Mouse (Mus musculus): ENCODE data around the gene Rom1. TPM values are rescaled to one million over a fixed set of nuclear protein-coding genes. Genes with fewer than 3 reads are reported as not detected.

Rom1 gene
- polyA plus RNA-seq, 1 experiment from 2014 or later = 3.3 TPM

DNA sequence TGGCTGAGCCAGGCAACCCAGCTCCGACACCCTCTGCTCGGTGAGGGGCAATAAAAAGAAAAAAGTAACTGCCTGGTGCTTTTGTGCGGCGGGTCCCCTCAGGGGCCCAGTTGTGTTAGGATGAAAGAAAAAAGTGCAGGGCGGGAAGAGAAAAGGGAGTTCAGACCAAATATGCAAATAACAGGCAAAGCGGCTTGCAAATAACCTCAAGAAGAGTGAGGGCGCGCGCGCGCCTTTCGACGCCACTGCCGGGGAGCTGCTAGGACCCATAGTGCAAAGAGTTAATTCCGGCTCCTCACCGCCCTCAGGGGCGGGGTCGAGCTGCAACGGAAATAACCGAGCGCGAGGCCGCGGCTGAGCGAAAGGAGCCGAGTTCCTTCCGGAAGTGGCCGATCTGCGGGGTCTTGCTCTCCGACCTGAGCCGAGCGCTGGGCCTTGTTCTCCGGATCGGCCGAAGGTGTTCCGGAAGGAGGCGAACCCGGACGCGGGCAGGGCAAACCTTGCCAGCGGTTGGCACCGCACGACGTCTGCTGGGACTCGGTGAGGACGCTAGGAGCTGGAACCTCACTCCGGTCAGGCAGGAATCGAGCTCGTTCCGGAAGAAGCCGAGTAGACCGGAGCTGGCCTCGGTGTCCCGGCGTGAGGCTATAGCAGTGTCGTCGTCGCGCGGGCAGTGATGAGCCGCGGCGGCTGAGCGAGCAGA is 12.5 kb upstream of the Rom1 start, which contains the start of gene Mta2:
TSS of gene Mta2 (plus strand) at position 361 of the 703 bp plus-strand sequence.
- Histone ChIP-seq H3K4me1 (peaks cover 43% of the 10 kb centered on the region), H3K4me2 (peak within 1 kb of the TSS; percentile 59), H3K36me3 (peaks cover 60% of the 10 kb centered on the region), H3K27ac (peak within 1 kb of the TSS; percentile 99), H3K27me3 (no peaks in the 10 kb centered on the region), H3K9ac (peak within 1 kb of the TSS; percentile 99), H3K4me3 (peak within 1 kb of the TSS; percentile 97), H3K9me3 (no peaks in the 10 kb centered on the region)
- peak; percentile 86 for ATAC-seq (ENCODE audit: insufficient number of reproducible peaks, insufficient read depth, low FRiP score, low TSS enrichment, low read depth)
- WGBS = under 1% methylated on average over 64 of the region's 64 CpGs

DNA sequence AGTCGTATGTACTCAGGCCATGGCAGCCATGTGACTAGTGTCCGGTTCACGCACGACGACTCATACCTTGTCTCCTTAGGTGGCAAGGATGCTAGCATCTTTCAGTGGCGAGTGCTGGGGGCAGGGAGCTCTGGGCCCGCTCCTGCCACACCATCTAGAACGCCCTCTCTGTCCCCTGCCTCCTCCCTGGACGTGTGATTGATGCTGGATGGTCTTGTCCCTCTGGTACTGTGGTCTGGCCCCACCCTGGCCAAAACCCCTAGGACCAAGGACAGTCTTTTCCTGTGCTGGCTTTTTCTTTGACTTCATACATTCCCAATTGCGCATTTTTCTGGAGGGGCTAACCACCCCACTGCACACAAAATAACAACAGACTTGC is 12.0 kb upstream of the Rom1 start:
- 38% methylated on average over 10 of the region's 10 CpGs for WGBS
- peak overlapping the region; percentile 99 for H3K27ac ChIP-seq
- H3K4me3 ChIP-seq = peak overlapping the region; percentile 97
- H3K27me3 ChIP-seq = no peaks in the 10 kb centered on the region
- peaks cover 61% of the 10 kb centered on the region for H3K36me3 ChIP-seq
- ATAC-seq (ENCODE audit: insufficient number of reproducible peaks, insufficient read depth, low FRiP score, low TSS enrichment, low read depth) = no peak
- no peaks in the 10 kb centered on the region for H3K9me3 ChIP-seq
- H3K4me2 ChIP-seq = peak overlapping the region; percentile 59
- peak overlapping the region; percentile 99 for H3K9ac ChIP-seq
- peaks cover 43% of the 10 kb centered on the region for H3K4me1 ChIP-seq

DNA sequence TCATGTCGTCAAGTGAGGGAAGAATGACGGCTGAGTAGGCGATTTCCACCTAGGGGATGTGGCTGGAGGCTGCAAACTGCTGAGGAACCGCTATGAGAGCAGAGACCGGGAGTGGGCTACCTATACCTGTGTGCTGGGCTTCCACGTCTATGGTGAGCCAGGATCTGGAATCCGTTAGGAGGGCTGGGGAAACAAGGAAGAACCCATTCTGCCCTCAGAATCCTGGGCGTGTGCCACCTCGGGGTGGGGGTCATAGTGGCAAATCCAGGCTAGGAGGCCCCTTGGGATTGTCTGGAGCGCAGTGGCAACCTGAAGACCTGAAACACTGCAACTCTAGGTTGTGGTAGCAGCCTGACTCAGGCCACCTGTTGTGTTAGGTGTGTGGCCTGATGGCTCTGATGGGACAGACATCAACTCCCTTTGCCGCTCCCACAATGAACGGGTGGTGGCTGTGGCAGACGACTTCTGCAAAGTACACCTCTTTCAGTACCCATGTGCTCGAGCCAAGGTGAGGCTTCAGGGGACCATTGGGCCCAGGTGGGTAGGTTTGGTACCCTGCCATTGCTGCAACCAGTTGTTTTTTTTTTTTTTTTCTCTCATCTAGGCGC is 11.5 kb upstream of the Rom1 start:
- Histone ChIP-seq H3K4me2 (peak overlapping the region; percentile 59), H3K36me3 (peaks cover 59% of the 10 kb centered on the region), H3K27ac (peak overlapping the region; percentile 99), H3K9me3 (no peaks in the 10 kb centered on the region), H3K27me3 (no peaks in the 10 kb centered on the region), H3K4me1 (peaks cover 42% of the 10 kb centered on the region), H3K9ac (peak overlapping the region; percentile 99), H3K4me3 (peak overlapping the region; percentile 97)
- WGBS = 73% methylated on average over 15 of the region's 15 CpGs
- ATAC-seq (ENCODE audit: insufficient number of reproducible peaks, insufficient read depth, low FRiP score, low TSS enrichment, low read depth) = no peak

DNA sequence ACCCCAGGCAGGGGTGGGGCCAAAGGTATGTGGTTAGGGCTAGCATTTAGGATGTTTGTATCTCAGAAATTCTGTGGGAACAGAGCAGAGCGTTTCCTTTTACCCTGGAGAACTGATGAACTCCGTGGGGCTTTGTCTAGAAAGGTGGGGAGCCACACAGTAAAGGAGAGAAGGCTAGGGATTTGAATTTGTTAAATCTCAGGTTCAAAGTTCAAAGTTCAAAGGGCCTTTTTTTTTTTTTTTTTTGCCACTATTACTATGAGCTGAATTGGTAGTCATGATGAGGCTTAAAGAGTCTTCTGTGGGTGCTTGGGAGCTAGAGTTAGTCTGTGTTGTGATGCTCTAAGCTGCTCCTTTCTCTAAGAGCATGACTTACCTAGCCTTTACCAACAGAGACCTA is 7.6 kb upstream of the Rom1 start:
- no peak overlapping the region for H3K4me2 ChIP-seq
- 86% methylated on average over 2 of the region's 2 CpGs for WGBS
- peaks cover 15% of the 10 kb centered on the region for H3K4me1 ChIP-seq
- no peak overlapping the region for H3K27ac ChIP-seq
- H3K9ac ChIP-seq = no peak overlapping the region
- no peak overlapping the region for H3K4me3 ChIP-seq
- peaks cover 74% of the 10 kb centered on the region for H3K36me3 ChIP-seq
- H3K9me3 ChIP-seq = no peaks in the 10 kb centered on the region
- ATAC-seq (ENCODE audit: insufficient number of reproducible peaks, insufficient read depth, low FRiP score, low TSS enrichment, low read depth) = no peak
- no peaks in the 10 kb centered on the region for H3K27me3 ChIP-seq

DNA sequence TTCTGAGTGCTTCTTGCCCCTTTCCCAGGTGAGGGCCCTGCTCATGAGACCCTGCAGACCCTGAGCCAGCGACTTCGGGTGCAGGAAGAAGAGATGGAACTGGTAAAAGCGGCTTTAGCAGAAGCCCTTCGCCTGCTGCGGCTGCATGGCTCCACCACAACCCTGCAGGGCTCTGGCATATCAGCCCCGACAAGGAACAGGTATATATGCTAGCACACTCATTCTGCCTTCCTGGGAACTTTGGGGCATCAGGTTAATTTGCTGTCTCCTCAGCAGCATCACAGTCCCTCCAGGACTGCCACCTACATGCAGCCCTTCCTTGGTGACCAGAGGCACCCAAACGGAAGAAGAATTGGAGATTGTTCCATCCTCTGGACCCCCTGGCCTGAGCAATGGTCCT is 1.6 kb upstream of the Rom1 start:
- H3K27ac ChIP-seq = no peak overlapping the region
- peak overlapping the region; percentile 77 for H3K4me3 ChIP-seq
- 71% methylated on average over 7 of the region's 7 CpGs for WGBS
- peaks cover 62% of the 10 kb centered on the region for H3K36me3 ChIP-seq
- peak overlapping the region; percentile 89 for H3K9ac ChIP-seq
- H3K9me3 ChIP-seq = no peaks in the 10 kb centered on the region
- H3K4me1 ChIP-seq = peaks cover 20% of the 10 kb centered on the region
- no peaks in the 10 kb centered on the region for H3K27me3 ChIP-seq
- no peak for ATAC-seq (ENCODE audit: insufficient number of reproducible peaks, insufficient read depth, low FRiP score, low TSS enrichment, low read depth)
- peak overlapping the region; percentile 78 for H3K4me2 ChIP-seq

DNA sequence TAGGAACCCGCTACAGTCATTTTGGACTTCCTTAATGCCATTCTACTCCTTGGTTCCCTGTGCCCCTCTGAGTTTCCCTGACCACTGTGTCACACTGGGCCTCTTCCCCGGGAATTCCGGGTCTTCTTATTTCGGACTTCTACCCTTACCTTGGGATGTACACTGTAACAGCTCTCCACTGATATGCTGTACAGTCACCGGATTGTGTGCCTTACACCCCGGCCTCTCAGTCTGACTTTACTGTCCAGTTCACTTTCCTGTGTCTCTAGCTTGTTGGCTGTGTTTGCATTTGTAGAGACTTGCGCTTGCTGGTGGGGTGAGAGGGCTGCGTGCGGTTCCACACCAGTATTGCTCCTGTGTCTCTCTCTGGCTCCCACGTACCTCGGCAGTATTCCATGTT is 961 bp upstream of the Rom1 start:
- Histone ChIP-seq H3K4me1 (peaks cover 20% of the 10 kb centered on the region), H3K27me3 (no peaks in the 10 kb centered on the region), H3K4me2 (peak overlapping the region; percentile 78), H3K9me3 (no peaks in the 10 kb centered on the region), H3K4me3 (peak overlapping the region; percentile 77), H3K9ac (peak overlapping the region; percentile 89), H3K27ac (no peak overlapping the region), H3K36me3 (peaks cover 62% of the 10 kb centered on the region)
- 8% methylated on average over 11 of the region's 11 CpGs for WGBS
- no peak for ATAC-seq (ENCODE audit: insufficient number of reproducible peaks, insufficient read depth, low FRiP score, low TSS enrichment, low read depth)

DNA sequence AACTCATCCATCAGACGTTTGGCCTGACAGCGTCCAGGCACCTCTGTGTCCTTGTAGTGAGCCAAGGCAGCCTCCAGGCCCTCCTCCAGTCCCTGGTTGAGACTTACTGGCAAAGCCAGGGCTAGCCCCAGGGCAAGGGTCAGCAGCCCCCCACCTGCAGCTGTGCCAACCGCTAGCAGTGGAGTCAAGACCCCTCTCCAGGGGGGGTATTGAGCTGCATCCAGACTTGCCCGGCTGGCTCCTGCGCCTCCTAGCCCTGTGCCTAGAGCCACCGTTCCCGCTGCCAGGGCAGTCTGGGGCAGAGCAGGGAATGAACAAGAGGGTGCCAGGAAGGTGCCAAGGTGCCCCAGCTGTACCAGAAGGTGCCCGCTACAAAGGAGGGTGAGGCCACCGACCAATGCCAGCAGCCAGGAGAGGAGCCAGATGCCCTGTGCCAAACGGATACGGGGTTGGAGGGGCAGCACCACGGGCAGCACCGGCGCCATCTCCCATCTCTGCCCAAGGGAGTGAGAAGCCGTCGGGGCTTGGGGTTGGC is 400 bp downstream of the Rom1 start:
- Histone ChIP-seq H3K9me3 (no peaks in the 10 kb centered on the region), H3K9ac (peak overlapping the region; percentile 89), H3K4me2 (peak overlapping the region; percentile 78), H3K27ac (peak overlapping the region; percentile 76), H3K36me3 (peaks cover 49% of the 10 kb centered on the region), H3K4me3 (peak overlapping the region; percentile 77), H3K4me1 (peaks cover 20% of the 10 kb centered on the region), H3K27me3 (no peaks in the 10 kb centered on the region)
- 19% methylated on average over 16 of the region's 16 CpGs for WGBS
- ATAC-seq (ENCODE audit: insufficient number of reproducible peaks, insufficient read depth, low FRiP score, low TSS enrichment, low read depth) = no peak; the same call in 1 of the 2 replicates

DNA sequence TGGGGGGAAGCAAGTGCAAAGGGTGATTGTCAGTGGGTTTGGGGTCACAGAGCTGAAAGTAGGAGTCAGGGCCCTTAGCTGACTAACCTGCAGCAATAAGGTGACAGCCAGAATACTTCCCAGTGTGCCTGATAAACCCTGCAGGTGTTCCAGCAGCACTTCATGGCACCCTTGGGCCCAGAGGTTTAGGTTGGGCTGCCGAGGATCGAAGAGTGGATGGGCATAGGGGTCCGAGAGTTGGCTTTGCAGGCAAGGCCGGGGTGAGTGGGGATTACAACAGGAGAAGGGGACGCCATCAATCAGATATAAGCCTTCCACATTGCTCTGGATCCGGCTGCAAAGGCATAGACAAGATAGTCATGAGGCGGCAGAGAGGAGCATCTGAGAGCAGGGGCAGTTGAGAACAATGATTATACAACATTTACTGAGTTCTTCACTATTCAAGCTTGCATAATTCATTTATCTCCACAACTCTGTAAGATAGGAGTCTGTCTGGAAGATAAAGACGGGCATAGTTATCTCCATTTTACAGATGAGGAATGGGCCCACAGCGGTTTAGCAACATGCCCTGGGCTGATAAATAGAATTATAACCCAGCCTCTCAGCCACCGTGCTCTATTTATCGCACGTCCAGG is 1.1 kb downstream of the Rom1 start:
- Histone ChIP-seq H3K4me1 (peaks cover 20% of the 10 kb centered on the region), H3K9ac (no peak overlapping the region), H3K27me3 (no peaks in the 10 kb centered on the region), H3K36me3 (peaks cover 42% of the 10 kb centered on the region), H3K4me2 (no peak overlapping the region), H3K9me3 (no peaks in the 10 kb centered on the region), H3K27ac (no peak overlapping the region), H3K4me3 (no peak overlapping the region)
- WGBS = 89% methylated on average over 12 of the region's 12 CpGs
- no peak for ATAC-seq (ENCODE audit: insufficient number of reproducible peaks, insufficient read depth, low FRiP score, low TSS enrichment, low read depth)

DNA sequence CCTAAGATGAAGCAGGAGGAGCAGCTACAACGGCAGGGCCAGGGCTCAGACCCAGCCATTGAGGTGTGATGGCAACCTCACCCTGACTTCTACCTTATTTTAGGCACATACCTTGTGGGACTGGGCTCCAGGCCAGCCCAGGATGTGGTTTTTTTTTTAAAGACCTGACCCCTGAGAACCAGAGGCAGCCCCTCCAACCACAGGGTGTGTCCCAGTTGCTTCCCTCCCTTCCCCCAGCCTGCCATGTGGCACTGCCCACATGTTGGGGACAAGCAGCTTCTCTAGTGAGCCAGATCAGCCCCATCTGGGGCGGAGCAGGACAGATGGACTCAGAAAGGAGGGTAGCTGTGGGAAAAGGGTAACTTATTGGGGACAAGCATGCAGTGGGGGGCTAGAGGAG is 2.4 kb downstream of the Rom1 start:
- Histone ChIP-seq H3K27ac (no peak overlapping the region), H3K4me2 (no peak overlapping the region), H3K36me3 (peaks cover 41% of the 10 kb centered on the region), H3K9ac (no peak overlapping the region), H3K4me3 (no peak overlapping the region), H3K9me3 (no peaks in the 10 kb centered on the region), H3K27me3 (no peaks in the 10 kb centered on the region), H3K4me1 (peaks cover 22% of the 10 kb centered on the region)
- ATAC-seq (ENCODE audit: insufficient number of reproducible peaks, insufficient read depth, low FRiP score, low TSS enrichment, low read depth) = no peak
- WGBS = 89% methylated on average over 2 of the region's 2 CpGs

DNA sequence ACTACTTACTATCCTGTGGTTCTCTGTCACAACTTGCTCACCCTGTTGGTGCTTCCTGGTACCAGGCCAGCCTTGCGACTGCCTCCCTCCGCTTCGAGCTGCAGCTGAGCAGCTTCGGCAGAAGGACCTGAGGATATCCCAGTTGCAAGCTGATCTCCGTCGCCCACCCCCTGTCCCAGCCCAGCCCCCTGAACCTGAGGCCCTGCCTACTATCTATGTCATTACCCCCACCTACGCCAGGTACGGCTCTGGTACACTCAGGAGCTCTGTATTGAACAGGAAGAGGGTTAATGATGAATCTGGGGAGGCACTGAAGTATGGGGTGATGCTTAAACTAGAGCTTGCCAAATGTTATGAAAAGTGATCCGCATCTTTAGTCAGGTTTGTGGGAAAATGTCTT is 7.4 kb downstream of the Rom1 start:
- Histone ChIP-seq H3K36me3 (peaks cover 24% of the 10 kb centered on the region), H3K9me3 (no peaks in the 10 kb centered on the region), H3K9ac (peak overlapping the region; percentile 84; the same call in 1 of the 2 replicates), H3K4me2 (peak overlapping the region; percentile 76), H3K4me3 (peak overlapping the region; percentile 82), H3K27ac (no peak overlapping the region), H3K27me3 (no peaks in the 10 kb centered on the region), H3K4me1 (peaks cover 17% of the 10 kb centered on the region)
- ATAC-seq (ENCODE audit: insufficient number of reproducible peaks, insufficient read depth, low FRiP score, low TSS enrichment, low read depth) = no peak
- 47% methylated on average over 9 of the region's 9 CpGs for WGBS

DNA sequence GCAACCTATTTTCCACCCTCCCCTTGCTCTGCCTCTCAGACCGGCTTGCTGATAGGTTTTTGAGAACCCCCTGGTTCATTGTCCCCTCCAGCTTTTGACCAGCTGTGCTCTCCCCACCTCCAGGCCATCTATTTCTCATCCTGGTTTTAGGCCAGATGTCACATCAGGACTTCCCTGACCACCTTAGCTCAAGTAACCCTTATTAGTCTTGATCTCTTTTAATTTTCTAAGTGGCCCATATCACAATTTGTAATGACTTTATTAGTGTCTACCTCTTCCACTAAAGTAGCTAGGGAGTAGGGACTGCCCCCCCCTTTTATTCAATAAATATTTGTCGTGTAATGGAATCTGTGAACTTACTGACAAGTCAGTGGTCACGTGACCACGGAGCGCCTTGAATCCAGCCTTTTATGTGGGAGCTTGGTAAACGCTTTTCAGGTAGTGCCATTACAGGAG is 8.3 kb downstream of the Rom1 start:
- WGBS = under 1% methylated on average over 6 of the region's 6 CpGs
- peaks cover 17% of the 10 kb centered on the region for H3K4me1 ChIP-seq
- ATAC-seq (ENCODE audit: insufficient number of reproducible peaks, insufficient read depth, low FRiP score, low TSS enrichment, low read depth) = no peak; the same call in 1 of the 2 replicates
- peak overlapping the region; percentile 84 for H3K9ac ChIP-seq
- H3K9me3 ChIP-seq = no peaks in the 10 kb centered on the region
- peaks cover 25% of the 10 kb centered on the region for H3K36me3 ChIP-seq
- H3K4me3 ChIP-seq = peak overlapping the region; percentile 82
- peak overlapping the region; percentile 89 for H3K27ac ChIP-seq
- no peaks in the 10 kb centered on the region for H3K27me3 ChIP-seq
- H3K4me2 ChIP-seq = peak overlapping the region; percentile 76
